16 mouse cellular contexts compared by ENCODE assay signal in the genomic region with DNA sequence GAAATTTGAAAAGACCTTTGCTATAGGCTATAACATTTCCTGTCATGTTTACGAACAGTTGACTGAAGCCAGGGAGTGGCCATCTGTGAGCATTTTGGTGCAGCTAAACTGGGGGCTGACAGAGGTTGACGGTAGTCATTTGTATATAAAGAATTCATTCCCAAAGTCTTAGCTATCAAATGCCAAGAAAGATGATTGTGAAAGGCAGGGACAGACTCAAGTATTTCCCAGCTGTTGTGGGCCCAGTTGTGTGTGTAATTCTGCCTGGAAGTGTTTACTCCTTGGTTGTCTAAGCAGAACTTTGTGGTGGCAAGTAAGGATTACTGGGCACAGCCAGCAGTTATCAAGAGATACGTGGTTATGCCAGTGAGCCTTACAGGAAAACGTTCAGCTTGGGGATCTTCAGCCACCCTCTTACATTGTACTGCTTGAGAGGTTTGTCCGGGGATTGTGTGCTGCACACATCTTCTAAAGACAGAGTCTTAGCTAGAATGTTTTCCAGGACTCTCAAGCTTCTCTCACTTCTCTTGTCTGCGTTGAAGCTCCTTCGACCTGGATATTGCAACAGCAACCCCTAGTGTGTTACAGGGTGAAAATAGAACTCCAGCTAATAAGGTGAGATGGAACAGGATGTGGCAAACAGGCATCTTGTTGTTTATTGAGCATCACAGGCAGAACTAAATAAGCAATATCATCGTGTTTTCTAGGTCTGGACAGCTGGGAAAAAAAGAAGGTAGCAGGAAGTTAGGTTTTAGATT.
DNase-seq lines count a peak whose midpoint lies in the region; ATAC-seq and TF ChIP-seq lines count a peak whose summit lies in the region.
"Had no signal": no experiment of that assay in that cellular context is flagged by ENCODE, and none has a peak within 500 bp of the region (broad histone marks: within the 10 kb centered on the region; RNA-seq: fewer than 3 reads in every experiment).

No protein-coding gene starts in this region.

- H3K4me1 ChIP-seq in intestine, postnatal 0 days (replicated peaks; ENCODE audit: control insufficient read depth, insufficient read depth, low read length): no peaks in the 10 kb centered on the region
- H3K4me1 ChIP-seq in intestine, embryonic 15.5 days (replicated peaks): peaks cover 5% of the 10 kb centered on the region; the same call in 1 of the 2 replicates
- no peaks in the 10 kb centered on the region for H3K4me1 ChIP-seq in midbrain, embryonic 14.5 days (ENCODE audit: control insufficient read depth, insufficient read depth, low read length)
- no peaks in the 10 kb centered on the region for H3K4me1 ChIP-seq in midbrain, embryonic 15.5 days
- H3K4me1 ChIP-seq: forebrain, embryonic 13.5 days; hindbrain, embryonic 12.5 days; midbrain, embryonic 12.5 days had no signal

- H3K9me3 ChIP-seq in intestine, postnatal 0 days (ENCODE audit: control insufficient read depth): no peaks in the 10 kb centered on the region
- H3K9me3 ChIP-seq in intestine, embryonic 15.5 days: no peaks in the 10 kb centered on the region
- H3K9me3 ChIP-seq in midbrain, embryonic 14.5 days (ENCODE audit: control insufficient read depth, low read length): no peaks in the 10 kb centered on the region
- H3K9me3 ChIP-seq in midbrain, embryonic 15.5 days: no peaks in the 10 kb centered on the region
- H3K9me3 ChIP-seq: forebrain, embryonic 13.5 days; heart, embryonic 10.5 days; hindbrain, embryonic 12.5 days; midbrain, embryonic 12.5 days; neural tube, embryonic 13.5 days had no signal

- H3K4me2 ChIP-seq in intestine, postnatal 0 days (replicated peaks; ENCODE audit: low read depth): no peak overlapping the region
- H3K4me2 ChIP-seq in intestine, embryonic 15.5 days (replicated peaks): no peak overlapping the region
- no peak overlapping the region for H3K4me2 ChIP-seq in midbrain, embryonic 14.5 days (ENCODE audit: low read length)
- no peak overlapping the region for H3K4me2 ChIP-seq in midbrain, embryonic 15.5 days
- H3K4me2 ChIP-seq: forebrain, embryonic 13.5 days; hindbrain, embryonic 12.5 days; midbrain, embryonic 12.5 days; neural tube, embryonic 13.5 days had no signal

- no peaks in the 10 kb centered on the region for H3K27me3 ChIP-seq in intestine, postnatal 0 days (replicated peaks; ENCODE audit: control insufficient read depth, insufficient read depth, low read length)
- no peaks in the 10 kb centered on the region for H3K27me3 ChIP-seq in intestine, embryonic 15.5 days (replicated peaks)
- H3K27me3 ChIP-seq in midbrain, embryonic 14.5 days (ENCODE audit: control insufficient read depth, insufficient read depth, low read length): no peaks in the 10 kb centered on the region
- H3K27me3 ChIP-seq in midbrain, embryonic 15.5 days (replicated peaks): no peaks in the 10 kb centered on the region
- H3K27me3 ChIP-seq: forebrain, embryonic 13.5 days; hindbrain, embryonic 12.5 days; neural tube, embryonic 13.5 days had no signal

- H3K9ac ChIP-seq in intestine, postnatal 0 days (ENCODE audit: low read depth, low read length): no peak overlapping the region
- no peak overlapping the region for H3K9ac ChIP-seq in intestine, embryonic 15.5 days
- H3K9ac ChIP-seq in midbrain, embryonic 14.5 days (replicated peaks; ENCODE audit: low read length): no peak overlapping the region
- no peak overlapping the region for H3K9ac ChIP-seq in midbrain, embryonic 15.5 days
- H3K9ac ChIP-seq: forebrain, embryonic 13.5 days; hindbrain, embryonic 12.5 days; liver, embryonic 14.5 days; midbrain, embryonic 12.5 days; neural tube, embryonic 13.5 days had no signal

- 45% methylated on average over 8 of the region's 8 CpGs for WGBS in intestine, postnatal 0 days
- WGBS in intestine, embryonic 15.5 days: 49% methylated on average over 8 of the region's 8 CpGs
- WGBS in midbrain, embryonic 14.5 days: 76% methylated on average over 8 of the region's 8 CpGs
- WGBS in midbrain, embryonic 15.5 days: 75% methylated on average over 8 of the region's 8 CpGs

- TF ChIP-seq POLR2A in brain, embryonic 14.5 days (IDR thresholded peaks at IDR 0.05; ENCODE audit: borderline replicate concordance, extremely low read depth, insufficient read depth, insufficient read length, poor library complexity, severe bottlenecking): no peak

- DNase-seq in midbrain, embryonic 14.5 days: peak; percentile 26
- peak; percentile 23 for DNase-seq in brain, embryonic 14.5 days (ENCODE audit: low read depth)
- no peak for DNase-seq in ovary, postnatal 36 days (ENCODE audit: low spot score)
- DNase-seq in adrenal gland, postnatal 10 days: no peak
- DNase-seq: cerebellum, adult 2 months; kidney, postnatal 14 days; left cerebral cortex, postnatal 4 days had no signal

- no peak for ATAC-seq in intestine, postnatal 0 days
- ATAC-seq in intestine, embryonic 15.5 days: no peak
- no peak for ATAC-seq in midbrain, embryonic 14.5 days (ENCODE audit: low FRiP score, low TSS enrichment)
- no peak for ATAC-seq in midbrain, embryonic 15.5 days (replicated peaks)
- ATAC-seq: forebrain, embryonic 13.5 days had no signal

- no peak overlapping the region for H3K4me3 ChIP-seq in intestine, postnatal 0 days (ENCODE audit: low read depth, low read length)
- no peak overlapping the region for H3K4me3 ChIP-seq in intestine, embryonic 15.5 days (replicated peaks)
- H3K4me3 ChIP-seq in midbrain, embryonic 14.5 days (replicated peaks; ENCODE audit: low read depth, low read length): no peak overlapping the region
- H3K4me3 ChIP-seq in midbrain, embryonic 15.5 days: no peak overlapping the region
- H3K4me3 ChIP-seq: forebrain, embryonic 13.5 days; heart, embryonic 10.5 days; hindbrain, embryonic 12.5 days; midbrain, embryonic 12.5 days; neural tube, embryonic 13.5 days had no signal

- peak; percentile 68 for TF ChIP-seq CTCF in intestine, postnatal 0 days (IDR thresholded peaks at IDR 0.05; ENCODE audit: low read depth)
- no peak for TF ChIP-seq CTCF in brain, embryonic 14.5 days (IDR thresholded peaks at IDR 0.05; ENCODE audit: borderline replicate concordance, extremely low read depth, insufficient read depth, insufficient read length)

- H3K27ac ChIP-seq in intestine, postnatal 0 days (ENCODE audit: low read depth, low read length): no peak overlapping the region
- H3K27ac ChIP-seq in intestine, embryonic 15.5 days: no peak overlapping the region
- no peak overlapping the region for H3K27ac ChIP-seq in midbrain, embryonic 14.5 days (replicated peaks; ENCODE audit: low read depth, low read length)
- H3K27ac ChIP-seq in midbrain, embryonic 15.5 days: no peak overlapping the region
- H3K27ac ChIP-seq: forebrain, embryonic 13.5 days; heart, embryonic 10.5 days; hindbrain, embryonic 12.5 days; liver, embryonic 14.5 days; midbrain, embryonic 12.5 days; neural tube, embryonic 13.5 days had no signal

- H3K36me3 ChIP-seq in intestine, postnatal 0 days (ENCODE audit: control insufficient read depth, insufficient read depth): no peaks in the 10 kb centered on the region
- no peaks in the 10 kb centered on the region for H3K36me3 ChIP-seq in intestine, embryonic 15.5 days
- H3K36me3 ChIP-seq in midbrain, embryonic 14.5 days (ENCODE audit: control insufficient read depth, insufficient read depth, low read length): no peaks in the 10 kb centered on the region
- H3K36me3 ChIP-seq in midbrain, embryonic 15.5 days (replicated peaks): no peaks in the 10 kb centered on the region
- H3K36me3 ChIP-seq: heart, embryonic 10.5 days; hindbrain, embryonic 12.5 days; midbrain, embryonic 12.5 days; neural tube, embryonic 13.5 days had no signal

Comparison
In these comparisons a context has a peak if more than half of its experiments do, and no peak if none do; other contexts are left out.
1. DNase-seq: peak in midbrain, embryonic 14.5 days (single experiment) and brain, embryonic 14.5 days (single experiment); none in ovary, postnatal 36 days (single experiment) and adrenal gland, postnatal 10 days (single experiment).